Mouse (Mus musculus) hindbrain, embryonic 16.5 days (tissue): Measurements from ENCODE around the gene Aoc3. TPM values are rescaled to one million over a fixed set of nuclear protein-coding genes. Genes with fewer than 3 reads are reported as not detected.
"Not testable (repeated sequence)": the region's sequence is repeated elsewhere in the genome, so short reads cannot be mapped to it uniquely, and the experiment has no call there.

ENCODE experiments used
- ATAC-seq: fragments of 200-750 bp; cut with Nextera tagmentation; 2 replicates; pipeline ENCODE4 v1.8.0; 2017; ENCODE audit warnings: moderate TSS enrichment, moderate library complexity
- H3K27ac ChIP-seq: fragments of 300-500 bp; sonication (generic); 2 replicates; pipeline ENCODE4 v1.5.1; 2014; ENCODE audit warnings: low read depth, mild to moderate bottlenecking, control low read depth, low read length, moderate library complexity
- H3K27me3 ChIP-seq: fragments of 300-500 bp; sonication (generic); replicated peaks from 2 replicates; pipeline ENCODE4 v1.6.1; 2014; ENCODE audit warnings: low read length; ENCODE audit not compliant: control insufficient read depth, insufficient read depth
- H3K36me3 ChIP-seq: fragments of 300-500 bp; sonication (generic); 2 replicates; pipeline ENCODE4 v1.6.1; 2014; ENCODE audit warnings: mild to moderate bottlenecking, low read length, moderate library complexity, mixed read lengths; ENCODE audit not compliant: control insufficient read depth, insufficient read depth
- H3K4me1 ChIP-seq: fragments of 300-500 bp; sonication (generic); 2 replicates; pipeline ENCODE4 v1.6.1; 2014; ENCODE audit warnings: low read depth, low read length; ENCODE audit not compliant: control insufficient read depth, insufficient read depth
- H3K4me2 ChIP-seq: fragments of 300-500 bp; sonication (generic); 2 replicates; pipeline ENCODE4 v1.6.1; 2014; ENCODE audit warnings: mild to moderate bottlenecking, low read length, control low read depth, moderate library complexity
- H3K4me3 ChIP-seq: fragments of 300-500 bp; sonication (generic); 2 replicates; pipeline ENCODE4 v1.5.1; 2014; ENCODE audit warnings: mild to moderate bottlenecking, low read length, control low read depth, moderate library complexity
- H3K9ac ChIP-seq: fragments of 300-500 bp; sonication (generic); 2 replicates; pipeline ENCODE4 v1.6.1; 2014; ENCODE audit warnings: low read depth, mild to moderate bottlenecking, control low read depth, low read length, moderate library complexity
- H3K9me3 ChIP-seq: fragments of 300-500 bp; sonication (generic); 2 replicates; pipeline ENCODE4 v1.6.1; 2014; ENCODE audit warnings: mild to moderate bottlenecking, low read length, moderate library complexity; ENCODE audit not compliant: control insufficient read depth
- WGBS: fragments of 180-500 bp; shearing (Covaris S2); extraction: QIAGEN DNeasy Blood & Tissue Kit; methylation state at CpG from one replicate; pipeline ENCODE4 v1.1.7; 2014; 5-methylcytosine and 5-hydroxymethylcytosine counted together
- polyA plus RNA-seq: library from polyadenylated mRNA; unstranded; fragments of >200 nt; fragmentation: Nextera tagmentation; extraction: Ambion mirVana; gene quantifications from 2 replicates; pipeline ENCODE4 v1.2.1, GENCODE M21; 2015

Gene Aoc3
- polyA plus RNA-seq, 1 experiment from 2014 or later = 0.15 TPM

- no peaks in the 10 kb centered on the region for H3K9me3 ChIP-seq
- no peaks in the 10 kb centered on the region for H3K4me1 ChIP-seq
- no peak overlapping the region for H3K27ac ChIP-seq
- peak; percentile 79 for ATAC-seq
- no peak overlapping the region for H3K4me2 ChIP-seq
- WGBS = 15% methylated on average over 4 of the region's 4 CpGs
- H3K9ac ChIP-seq = no peak overlapping the region
- peaks cover 33% of the 10 kb centered on the region for H3K36me3 ChIP-seq
- H3K4me3 ChIP-seq = no peak overlapping the region
- no peaks in the 10 kb centered on the region for H3K27me3 ChIP-seq
Observed at GRCm38 (mm10) chr11:101323609-101324008, 6.8 kb upstream of the Aoc3 start.

- H3K9ac ChIP-seq = no peak within 1 kb of the TSS
- H3K27ac ChIP-seq = no peak within 1 kb of the TSS
- no peaks in the 10 kb centered on the region for H3K27me3 ChIP-seq
- no peak for ATAC-seq
- WGBS = 92% methylated on average over 5 of the region's 5 CpGs
- H3K4me2 ChIP-seq = no peak within 1 kb of the TSS
- peaks cover 29% of the 10 kb centered on the region for H3K36me3 ChIP-seq
- H3K9me3 ChIP-seq = no peaks in the 10 kb centered on the region
- no peaks in the 10 kb centered on the region for H3K4me1 ChIP-seq
- H3K4me3 ChIP-seq = no peak within 1 kb of the TSS
Observed at GRCm38 (mm10) chr11:101324763-101325162, 5.6 kb upstream of the Aoc3 start, which contains the start of gene Aoc2. TSS of gene Aoc2 (plus strand) at chr11:101325063.

GRCm38 (mm10) chr11:101325201-101325600 is 5.2 kb upstream of the Aoc3 start:
- peaks cover 28% of the 10 kb centered on the region for H3K36me3 ChIP-seq
- not testable (repeated sequence) for H3K4me1 ChIP-seq, ATAC-seq, H3K27ac ChIP-seq, H3K9me3 ChIP-seq, H3K9ac ChIP-seq, H3K4me3 ChIP-seq, H3K27me3 ChIP-seq, H3K4me2 ChIP-seq
- WGBS = 94% methylated on average over 11 of the region's 11 CpGs

DNA sequence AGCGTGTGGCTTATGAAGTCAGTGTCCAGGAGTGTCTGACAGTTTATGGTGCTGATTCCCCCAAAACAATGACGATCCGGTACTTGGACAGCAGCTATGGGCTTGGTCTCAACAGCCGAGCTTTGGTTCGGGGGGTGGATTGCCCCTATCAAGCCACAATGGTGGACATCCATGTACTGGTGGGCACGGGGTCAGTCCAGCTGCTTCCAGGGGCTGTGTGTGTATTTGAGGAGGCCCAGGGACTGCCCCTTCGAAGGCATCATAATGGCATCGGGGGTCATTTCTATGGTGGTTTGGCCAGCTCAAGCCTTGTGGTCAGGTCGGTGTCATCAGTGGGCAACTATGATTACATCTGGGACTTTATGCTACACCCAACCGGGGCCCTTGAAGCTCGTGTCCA is 4.3 kb upstream of the Aoc3 start:
- H3K36me3 ChIP-seq = peaks cover 21% of the 10 kb centered on the region
- no peaks in the 10 kb centered on the region for H3K4me1 ChIP-seq
- H3K27me3 ChIP-seq = no peaks in the 10 kb centered on the region
- 90% methylated on average over 11 of the region's 11 CpGs for WGBS
- H3K27ac ChIP-seq = no peak overlapping the region
- no peak overlapping the region for H3K4me2 ChIP-seq
- H3K9ac ChIP-seq = no peak overlapping the region
- no peak for ATAC-seq
- H3K9me3 ChIP-seq = no peaks in the 10 kb centered on the region
- H3K4me3 ChIP-seq = no peak overlapping the region

GRCm38 (mm10) chr11:101327311-101327710 is 3.1 kb upstream of the Aoc3 start:
- no peak overlapping the region for H3K9ac ChIP-seq
- no peaks in the 10 kb centered on the region for H3K4me1 ChIP-seq
- no peak overlapping the region for H3K27ac ChIP-seq
- H3K36me3 ChIP-seq = peaks cover 13% of the 10 kb centered on the region; the same call in 1 of the 2 replicates
- no peaks in the 10 kb centered on the region for H3K27me3 ChIP-seq
- H3K4me2 ChIP-seq = no peak overlapping the region
- no peak overlapping the region for H3K4me3 ChIP-seq
- no peaks in the 10 kb centered on the region for H3K9me3 ChIP-seq
- no peak for ATAC-seq
- 44% methylated on average over 3 of the region's 3 CpGs for WGBS

DNA sequence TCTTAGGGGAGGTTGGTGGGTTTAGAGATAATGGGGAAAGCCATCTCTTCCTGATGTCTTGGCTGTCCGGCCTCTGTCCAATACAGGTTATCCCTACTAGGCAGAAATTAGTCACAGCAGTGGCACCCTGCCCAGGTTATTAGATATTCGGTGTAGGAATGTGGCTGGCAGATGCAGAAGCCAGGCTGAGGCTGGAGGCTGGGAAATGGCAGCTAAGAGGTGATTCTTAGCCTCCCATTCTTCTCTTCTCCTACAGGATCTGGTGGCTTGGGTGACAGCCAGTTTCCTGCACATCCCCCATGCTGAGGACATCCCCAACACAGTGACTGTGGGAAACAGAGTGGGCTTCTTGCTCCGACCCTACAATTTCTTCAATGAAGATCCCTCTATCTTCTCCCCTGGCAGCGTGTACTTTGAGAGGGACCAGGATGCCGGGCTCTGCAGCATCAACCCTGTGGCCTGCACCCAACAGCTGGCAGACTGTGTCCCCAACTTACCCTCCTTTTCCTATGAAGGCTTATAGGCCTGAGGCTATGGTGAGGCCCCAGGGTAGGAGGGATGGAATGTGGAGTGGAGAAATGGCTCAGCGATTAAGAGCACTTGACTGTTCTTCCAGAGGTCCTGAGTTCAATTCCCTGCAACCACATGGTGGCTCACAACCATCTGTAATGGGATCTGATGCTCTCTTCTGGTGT is 1.3 kb upstream of the Aoc3 start:
- peaks cover 6% of the 10 kb centered on the region; the same call in 1 of the 2 replicates for H3K36me3 ChIP-seq
- no peaks in the 10 kb centered on the region for H3K4me1 ChIP-seq
- H3K27ac ChIP-seq = no peak overlapping the region
- H3K4me3 ChIP-seq = no peak overlapping the region
- no peaks in the 10 kb centered on the region for H3K9me3 ChIP-seq
- no peak overlapping the region for H3K9ac ChIP-seq
- no peak for ATAC-seq
- WGBS = 72% methylated on average over 6 of the region's 6 CpGs
- H3K27me3 ChIP-seq = no peaks in the 10 kb centered on the region
- H3K4me2 ChIP-seq = no peak overlapping the region

DNA sequence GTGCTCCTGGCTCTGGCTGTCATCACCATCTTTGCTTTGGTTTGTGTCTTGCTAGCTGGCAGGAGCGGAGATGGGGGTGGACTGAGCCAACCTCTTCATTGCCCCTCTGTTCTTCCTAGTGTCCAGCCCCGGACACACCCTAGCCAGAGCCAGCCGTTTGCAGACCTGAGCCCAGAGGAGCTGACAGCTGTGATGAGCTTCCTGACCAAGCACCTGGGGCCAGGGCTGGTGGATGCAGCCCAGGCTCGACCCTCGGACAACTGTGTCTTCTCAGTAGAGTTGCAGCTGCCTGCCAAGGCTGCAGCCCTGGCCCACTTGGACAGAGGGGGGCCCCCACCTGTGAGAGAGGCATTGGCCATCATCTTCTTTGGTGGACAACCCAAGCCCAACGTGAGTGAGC is 556 bp downstream of the Aoc3 start:
- not testable (repeated sequence) for ATAC-seq, H3K36me3 ChIP-seq, H3K4me2 ChIP-seq, H3K4me3 ChIP-seq, H3K27me3 ChIP-seq, H3K27ac ChIP-seq, H3K9ac ChIP-seq, H3K4me1 ChIP-seq, H3K9me3 ChIP-seq
- WGBS = 76% methylated on average over 6 of the region's 6 CpGs

GRCm38 (mm10) chr11:101332537-101332936 is 2.1 kb downstream of the Aoc3 start:
- no peaks in the 10 kb centered on the region for H3K27me3 ChIP-seq
- H3K9ac ChIP-seq = no peak overlapping the region
- no peak overlapping the region for H3K4me2 ChIP-seq
- no peaks in the 10 kb centered on the region for H3K36me3 ChIP-seq
- ATAC-seq = no peak
- no peak overlapping the region for H3K27ac ChIP-seq
- no peak overlapping the region for H3K4me3 ChIP-seq
- H3K4me1 ChIP-seq = peaks cover 3% of the 10 kb centered on the region
- no peaks in the 10 kb centered on the region for H3K9me3 ChIP-seq
- 91% methylated on average over 3 of the region's 3 CpGs for WGBS

GRCm38 (mm10) chr11:101334023-101334422 is 3.6 kb downstream of the Aoc3 start:
- H3K36me3 ChIP-seq = no peaks in the 10 kb centered on the region
- no peak for ATAC-seq
- H3K27me3 ChIP-seq = no peaks in the 10 kb centered on the region
- no peak overlapping the region for H3K4me2 ChIP-seq
- H3K9me3 ChIP-seq = no peaks in the 10 kb centered on the region
- H3K4me1 ChIP-seq = peaks cover 11% of the 10 kb centered on the region
- H3K27ac ChIP-seq = no peak overlapping the region
- WGBS = 24% methylated on average over 10 of the region's 10 CpGs
- H3K4me3 ChIP-seq = no peak overlapping the region
- H3K9ac ChIP-seq = no peak overlapping the region
